Mouse (Mus musculus) left cerebral cortex, postnatal 36 days (tissue): ENCODE data around the gene Il6. TPM values are rescaled to one million over a fixed set of nuclear protein-coding genes. Genes with fewer than 3 reads are reported as not detected.

Source experiments
- total RNA-seq, 2 experiments: library from RNA; stranded (reverse); gene quantifications; 2 replicates each; pipeline ENCODE4 v1.2.3; 2021

Gene Il6
- total RNA-seq, 2 experiments from 2014 or later: not detected

Other genes starting within 250 kb of the Il6 start
- gene Tyms, start 60.5 kb downstream of the Il6 start, total RNA-seq: 1 to 10 TPM; 4.3 to 5.2 TPM
- 10 to 100 TPM; 12.0 to 13.0 TPM for gene Garem2, start 92.0 kb downstream of the Il6 start, total RNA-seq
- gene 3110082J24Rik, start 93.0 kb downstream of the Il6 start, total RNA-seq: 1 to 10 TPM; 3.1 to 3.3 TPM
- gene Hadha, start 142.0 kb downstream of the Il6 start, total RNA-seq: 10 to 100 TPM; 63.4 to 66.5 TPM
- gene Hadhb, start 142.1 kb downstream of the Il6 start, total RNA-seq: 10 to 100 TPM; 80.3 to 81.5 TPM
- not detected for gene Adgrf3, start 192.6 kb downstream of the Il6 start, total RNA-seq
- gene Selenoi, start 219.5 kb downstream of the Il6 start, total RNA-seq: 10 to 100 TPM; 48.9 to 50.4 TPM